Mouse (Mus musculus): ENCODE results near the gene Kat14. TPM values are rescaled to one million over a fixed set of nuclear protein-coding genes. Genes with fewer than 3 reads are reported as not detected.
A peak's percentile ranks its signal among the peaks of the same experiment; 100 is the strongest.

Gene Kat14
- polyA plus RNA-seq, 1 experiment from 2014 or later, result 41.2 TPM

DNA sequence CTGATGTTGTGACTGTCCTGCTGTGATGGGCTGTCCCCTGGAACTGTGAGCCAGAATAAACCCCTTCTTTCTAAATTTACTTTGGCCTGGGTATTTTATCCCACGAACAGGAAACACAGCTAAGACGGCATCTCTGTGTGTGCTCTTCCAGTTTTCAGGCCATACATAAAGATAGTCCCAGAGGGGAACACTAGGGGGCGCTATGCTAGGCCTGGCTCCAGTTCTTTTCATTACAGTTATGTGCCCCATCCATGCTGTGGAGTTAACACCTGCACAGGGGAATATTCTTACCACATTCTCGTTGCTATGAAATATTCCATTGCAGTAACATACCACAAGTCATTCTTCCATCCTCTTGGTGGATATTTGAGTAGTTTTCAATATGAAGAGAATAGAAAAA is 69.6 kb downstream of the Kat14 start:
- no peaks in the 10 kb centered on the region for H3K9me3 ChIP-seq (replicated peaks; ENCODE audit: control insufficient read depth, low read length)
- H3K9ac ChIP-seq (replicated peaks; ENCODE audit: low read length), result no peak overlapping the region
- ATAC-seq (replicated peaks; ENCODE audit: insufficient number of reproducible peaks, low FRiP score, low TSS enrichment, low read depth) (no peak), DNase-seq (ENCODE audit: low spot score) (no peak)
- H3K27ac ChIP-seq (replicated peaks; ENCODE audit: low read depth, low read length), result no peak overlapping the region
- H3K27me3 ChIP-seq (ENCODE audit: control insufficient read depth, insufficient read depth, low read length), result no peaks in the 10 kb centered on the region
- H3K4me2 ChIP-seq (ENCODE audit: low read depth, low read length), result no peak overlapping the region
- H3K36me3 ChIP-seq (replicated peaks; ENCODE audit: control insufficient read depth, insufficient read depth, low read depth, low read length), result no peaks in the 10 kb centered on the region
- H3K4me1 ChIP-seq (ENCODE audit: control insufficient read depth, insufficient read depth, low read length), result no peaks in the 10 kb centered on the region
- WGBS, result 55% methylated on average over 4 of the region's 4 CpGs
- no peak overlapping the region for H3K4me3 ChIP-seq (ENCODE audit: low read depth, low read length)

DNA sequence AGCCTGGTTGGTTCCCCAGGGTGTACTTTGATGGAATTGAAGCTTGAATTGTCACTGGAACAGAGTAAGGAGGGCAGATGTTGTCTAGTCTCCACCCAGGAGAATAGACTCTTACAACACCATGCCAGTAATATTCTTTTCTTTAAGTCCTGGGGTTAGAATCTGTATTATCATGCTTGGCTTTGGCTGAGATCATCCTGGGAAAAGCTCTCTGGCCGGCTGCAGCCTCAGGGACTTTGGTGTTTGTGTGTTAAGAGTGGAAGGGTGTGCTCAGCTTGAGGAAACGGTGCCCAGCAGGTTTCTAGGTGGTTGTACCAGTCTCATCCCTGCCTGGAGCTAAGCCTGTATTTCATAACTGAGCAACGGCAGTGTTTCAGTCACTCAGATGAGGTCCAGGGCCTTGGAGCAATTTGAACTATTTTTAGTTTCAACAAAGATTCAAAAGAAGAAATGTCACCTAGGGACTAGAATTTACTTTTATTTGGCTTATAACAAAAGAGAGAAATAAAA is 70.5 kb downstream of the Kat14 start:
- DNase-seq (ENCODE audit: low spot score) (no peak), ATAC-seq (replicated peaks; ENCODE audit: insufficient number of reproducible peaks, low FRiP score, low TSS enrichment, low read depth) (no peak)
- no peaks in the 10 kb centered on the region for H3K36me3 ChIP-seq (replicated peaks; ENCODE audit: control insufficient read depth, insufficient read depth, low read depth, low read length)
- no peak overlapping the region for H3K4me3 ChIP-seq (ENCODE audit: low read depth, low read length)
- no peaks in the 10 kb centered on the region for H3K4me1 ChIP-seq (ENCODE audit: control insufficient read depth, insufficient read depth, low read length)
- H3K4me2 ChIP-seq (ENCODE audit: low read depth, low read length), result no peak overlapping the region
- 71% methylated on average over 3 of the region's 3 CpGs for WGBS
- H3K9ac ChIP-seq (replicated peaks; ENCODE audit: low read length), result no peak overlapping the region
- H3K9me3 ChIP-seq (replicated peaks; ENCODE audit: control insufficient read depth, low read length), result no peaks in the 10 kb centered on the region
- no peak overlapping the region for H3K27ac ChIP-seq (replicated peaks; ENCODE audit: low read depth, low read length)
- no peaks in the 10 kb centered on the region for H3K27me3 ChIP-seq (ENCODE audit: control insufficient read depth, insufficient read depth, low read length)

DNA sequence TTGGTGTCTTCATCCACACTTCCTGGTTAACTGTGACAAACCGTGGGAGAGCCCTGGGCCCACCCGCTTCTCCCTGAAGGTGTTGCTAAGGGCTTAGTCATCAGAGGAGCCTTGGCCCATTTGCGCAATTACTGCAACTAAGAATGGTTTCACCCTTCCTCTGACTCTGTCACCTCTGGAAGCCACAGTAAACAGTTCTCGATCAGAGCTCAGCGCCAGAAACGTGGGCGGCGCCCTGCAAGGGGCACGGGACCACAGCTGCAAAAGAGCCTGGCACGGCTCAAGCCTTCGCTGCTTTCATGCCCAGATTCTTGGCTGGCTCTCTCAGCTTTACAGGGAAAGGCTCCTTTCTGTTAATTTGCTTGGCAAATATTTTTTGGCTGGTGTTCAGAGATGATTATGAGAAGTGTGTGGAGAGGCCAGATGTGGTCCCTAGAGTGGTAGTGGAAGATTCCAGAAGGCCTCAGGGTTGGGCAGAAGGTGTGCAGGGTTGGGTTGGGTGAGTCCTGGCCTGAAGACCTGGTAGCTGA is 72.7 kb downstream of the Kat14 start:
- H3K9me3 ChIP-seq (replicated peaks; ENCODE audit: control insufficient read depth, low read length), result no peaks in the 10 kb centered on the region
- no peaks in the 10 kb centered on the region for H3K27me3 ChIP-seq (ENCODE audit: control insufficient read depth, insufficient read depth, low read length)
- no peak overlapping the region for H3K27ac ChIP-seq (replicated peaks; ENCODE audit: low read depth, low read length)
- DNase-seq (ENCODE audit: low spot score) (no peak), ATAC-seq (replicated peaks; ENCODE audit: insufficient number of reproducible peaks, low FRiP score, low TSS enrichment, low read depth) (no peak)
- no peaks in the 10 kb centered on the region for H3K4me1 ChIP-seq (ENCODE audit: control insufficient read depth, insufficient read depth, low read length)
- H3K4me2 ChIP-seq (ENCODE audit: low read depth, low read length), result no peak overlapping the region
- no peak overlapping the region for H3K9ac ChIP-seq (replicated peaks; ENCODE audit: low read length)
- 86% methylated on average over 11 of the region's 11 CpGs for WGBS
- no peak overlapping the region for H3K4me3 ChIP-seq (ENCODE audit: low read depth, low read length)
- no peaks in the 10 kb centered on the region for H3K36me3 ChIP-seq (replicated peaks; ENCODE audit: control insufficient read depth, insufficient read depth, low read depth, low read length)

DNA sequence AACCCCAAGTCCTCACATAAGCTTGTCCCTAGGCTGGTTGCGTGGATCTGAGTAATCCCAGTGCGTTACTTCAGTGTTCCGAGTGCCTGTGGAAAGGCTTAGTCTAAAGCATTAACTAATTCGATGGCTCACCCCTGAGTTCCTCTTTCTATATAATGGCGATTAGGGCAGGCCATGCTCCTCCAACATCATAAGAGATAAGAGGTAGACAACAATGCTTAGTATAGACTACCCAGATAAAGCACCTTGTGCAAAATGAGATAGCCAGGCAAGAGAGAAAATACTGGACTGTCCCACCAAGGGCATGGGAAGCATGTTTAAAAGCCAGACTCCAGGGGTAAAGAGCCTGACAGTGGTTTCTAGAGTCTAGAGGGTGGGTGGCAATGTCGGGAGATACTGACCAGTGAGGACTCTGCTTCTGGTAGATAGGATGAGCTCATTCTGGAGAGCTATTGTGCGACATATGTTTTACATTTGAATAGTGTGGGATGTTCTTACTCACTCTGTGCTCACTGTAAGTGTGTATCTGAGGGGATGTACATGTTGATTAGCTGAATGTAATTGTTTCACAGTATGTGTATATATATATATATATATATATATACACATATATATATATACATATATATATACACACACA is 77.7 kb downstream of the Kat14 start:
- DNase-seq (ENCODE audit: low spot score) (no peak), ATAC-seq (replicated peaks; ENCODE audit: insufficient number of reproducible peaks, low FRiP score, low TSS enrichment, low read depth) (no peak)
- 85% methylated on average over 7 of the region's 7 CpGs for WGBS
- H3K4me1 ChIP-seq (ENCODE audit: control insufficient read depth, insufficient read depth, low read length), result no peaks in the 10 kb centered on the region
- H3K9me3 ChIP-seq (replicated peaks; ENCODE audit: control insufficient read depth, low read length), result no peaks in the 10 kb centered on the region
- H3K4me3 ChIP-seq (ENCODE audit: low read depth, low read length), result no peak overlapping the region
- H3K4me2 ChIP-seq (ENCODE audit: low read depth, low read length), result no peak overlapping the region
- H3K36me3 ChIP-seq (replicated peaks; ENCODE audit: control insufficient read depth, insufficient read depth, low read depth, low read length), result no peaks in the 10 kb centered on the region
- no peak overlapping the region for H3K27ac ChIP-seq (replicated peaks; ENCODE audit: low read depth, low read length)
- H3K9ac ChIP-seq (replicated peaks; ENCODE audit: low read length), result no peak overlapping the region
- H3K27me3 ChIP-seq (ENCODE audit: control insufficient read depth, insufficient read depth, low read length), result no peaks in the 10 kb centered on the region

DNA sequence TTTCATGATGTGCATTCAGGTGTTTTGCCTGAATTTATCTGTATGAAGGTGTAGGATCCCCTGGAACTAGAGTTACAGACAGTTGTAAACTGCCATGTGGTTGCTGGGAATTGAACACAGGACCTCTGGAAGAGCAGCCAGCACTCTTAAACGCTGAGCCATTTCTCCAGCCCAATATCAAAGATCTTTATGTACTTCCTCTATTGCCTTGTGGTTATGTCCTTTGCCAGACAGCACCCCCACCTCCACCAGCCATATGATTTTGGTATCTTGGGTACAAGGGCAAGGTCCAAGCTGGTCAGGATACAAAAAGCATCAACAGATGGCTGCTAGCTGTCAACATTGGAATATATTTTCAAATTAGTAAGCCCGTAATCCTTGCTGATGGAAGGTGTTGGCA is 81.6 kb downstream of the Kat14 start:
- no peak for ATAC-seq (replicated peaks; ENCODE audit: insufficient number of reproducible peaks, low FRiP score, low TSS enrichment, low read depth)
- H3K27ac ChIP-seq (replicated peaks; ENCODE audit: low read depth, low read length), result no peak overlapping the region

DNA sequence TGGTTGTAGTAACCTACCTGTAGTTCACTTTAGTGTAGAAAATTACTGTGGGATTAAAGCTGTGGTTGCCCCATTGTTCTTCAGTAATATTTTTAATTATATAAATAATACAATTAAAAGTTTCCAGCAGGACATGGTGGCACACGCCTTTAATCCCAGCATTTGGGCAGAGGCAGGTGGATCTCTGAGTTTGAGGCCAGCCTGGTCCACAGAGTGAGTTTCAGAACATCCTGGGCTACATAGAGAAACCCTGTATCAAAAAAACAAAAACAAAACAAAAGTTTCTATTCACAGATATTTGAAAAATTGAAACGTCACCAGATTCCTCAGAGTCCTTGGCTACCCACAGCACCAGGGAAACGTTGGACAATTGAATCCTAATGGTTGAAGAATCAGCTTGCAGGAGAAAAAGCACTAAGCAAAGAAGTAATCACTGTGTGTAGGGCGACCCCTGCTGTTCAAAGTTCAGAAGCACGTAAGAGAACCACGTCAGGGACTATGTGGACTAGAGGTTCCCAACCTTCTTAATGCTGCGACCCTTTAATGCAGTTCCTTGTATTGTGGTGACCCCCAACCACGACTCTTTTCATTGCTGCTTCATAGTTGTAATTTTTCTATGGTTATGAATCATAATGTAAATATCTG is 83.7 kb downstream of the Kat14 start:
- Histone ChIP-seq H3K4me1 (ENCODE audit: control insufficient read depth, insufficient read depth, low read length) (no peaks in the 10 kb centered on the region), H3K4me3 (ENCODE audit: low read depth, low read length) (no peak overlapping the region), H3K27ac (replicated peaks; ENCODE audit: low read depth, low read length) (no peak overlapping the region), H3K9me3 (replicated peaks; ENCODE audit: control insufficient read depth, low read length) (no peaks in the 10 kb centered on the region), H3K27me3 (ENCODE audit: control insufficient read depth, insufficient read depth, low read length) (no peaks in the 10 kb centered on the region), H3K36me3 (replicated peaks; ENCODE audit: control insufficient read depth, insufficient read depth, low read depth, low read length) (no peaks in the 10 kb centered on the region), H3K9ac (replicated peaks; ENCODE audit: low read length) (no peak overlapping the region), H3K4me2 (ENCODE audit: low read depth, low read length) (no peak overlapping the region)
- 15% methylated on average over 8 of the region's 8 CpGs for WGBS
- DNase-seq (ENCODE audit: low spot score) (peak; percentile 84), ATAC-seq (replicated peaks; ENCODE audit: insufficient number of reproducible peaks, low FRiP score, low TSS enrichment, low read depth) (0 out of 2 replicates have a peak, but pooled peaks have one; percentile 54)

More for the DNA sequence above, 81.6 kb downstream of the Kat14 start:
- H3K4me3 ChIP-seq (ENCODE audit: low read depth, low read length), result no peak overlapping the region
- H3K36me3 ChIP-seq (replicated peaks; ENCODE audit: control insufficient read depth, insufficient read depth, low read depth, low read length), result no peaks in the 10 kb centered on the region
- no peak overlapping the region for H3K4me2 ChIP-seq (ENCODE audit: low read depth, low read length)
- H3K9me3 ChIP-seq (replicated peaks; ENCODE audit: control insufficient read depth, low read length), result no peaks in the 10 kb centered on the region
- H3K9ac ChIP-seq (replicated peaks; ENCODE audit: low read length), result no peak overlapping the region
- DNase-seq (ENCODE audit: low spot score), result no peak
- H3K27me3 ChIP-seq (ENCODE audit: control insufficient read depth, insufficient read depth, low read length), result no peaks in the 10 kb centered on the region
- 80% methylated on average over 2 of the region's 2 CpGs for WGBS
- no peaks in the 10 kb centered on the region for H3K4me1 ChIP-seq (ENCODE audit: control insufficient read depth, insufficient read depth, low read length)

Other genes starting within 250 kb of the Kat14 start
- gene Mgme1, start 98.3 kb upstream of the Kat14 start, polyA plus RNA-seq (2014; fragmentation: Nextera tagmentation; extraction: Ambion mirVana), result 19.4 and 20.1 TPM in 2 replicates
- gene Snx5, start 98.1 kb upstream of the Kat14 start, polyA plus RNA-seq (2014; fragmentation: Nextera tagmentation; extraction: Ambion mirVana), result 145 and 148 TPM in 2 replicates
- gene Ovol2, start 36.8 kb upstream of the Kat14 start, polyA plus RNA-seq (2014; fragmentation: Nextera tagmentation; extraction: Ambion mirVana), result 0.53 and 0.63 TPM in 2 replicates
- not detected in 2 replicates for gene Pet117, start within 50 bp of the Kat14 start, polyA plus RNA-seq (2014; fragmentation: Nextera tagmentation; extraction: Ambion mirVana)
- 0.81 and 1.5 TPM in 2 replicates for gene Dzank1, start 158.4 kb downstream of the Kat14 start, polyA plus RNA-seq (2014; fragmentation: Nextera tagmentation; extraction: Ambion mirVana)
- 28.0 and 30.0 TPM in 2 replicates for gene Polr3f, start 158.7 kb downstream of the Kat14 start, polyA plus RNA-seq (2014; fragmentation: Nextera tagmentation; extraction: Ambion mirVana)
- 79.1 and 84.1 TPM in 2 replicates for gene Rbbp9, start 181.9 kb downstream of the Kat14 start, polyA plus RNA-seq (2014; fragmentation: Nextera tagmentation; extraction: Ambion mirVana)
- gene Sec23b, start 187.2 kb downstream of the Kat14 start, polyA plus RNA-seq (2014; fragmentation: Nextera tagmentation; extraction: Ambion mirVana), result 103 and 105 TPM in 2 replicates
- gene Smim26, start 225.1 kb downstream of the Kat14 start, polyA plus RNA-seq (2014; fragmentation: Nextera tagmentation; extraction: Ambion mirVana), result 38.8 and 44.2 TPM in 2 replicates
- 42.8 and 43.4 TPM in 2 replicates for gene Dtd1, start 230.9 kb downstream of the Kat14 start, polyA plus RNA-seq (2014; fragmentation: Nextera tagmentation; extraction: Ambion mirVana)